Mouse (Mus musculus) CH12.LX (cell line): ENCODE results near the gene Arhgap4. TPM values are rescaled to one million over a fixed set of nuclear protein-coding genes. Genes with fewer than 3 reads are reported as not detected.
A peak's percentile ranks its signal among the peaks of the same experiment; 100 is the strongest.

ENCODE experiments used
- DNase-seq: peaks from one replicate; pipeline ENCODE4 v3.0.0-alpha.2; 2013; ENCODE audit errors: extremely low read depth
- H3K27ac ChIP-seq: 2 replicates; pipeline ENCODE4 v1.5.1; 2012; ENCODE audit warnings: low read depth, mild to moderate bottlenecking, control low read depth, moderate library complexity; ENCODE audit not compliant: insufficient read depth
- H3K27me3 ChIP-seq: replicated peaks from 2 replicates; pipeline ENCODE3; 2012; ENCODE audit warnings: inconsistent platforms
- H3K36me3 ChIP-seq, 2 experiments: replicated peaks in 1 of 2; 2 replicates each; pipeline versions ENCODE3 to v1.6.1; 2012; ENCODE audit warnings: inconsistent platforms in 1 of 2, low read length in 1 of 2, mild to moderate bottlenecking in 1 of 2, mixed read lengths in 1 of 2, moderate library complexity in 1 of 2; ENCODE audit not compliant: control insufficient read depth in 1 of 2, insufficient read depth in 1 of 2
- H3K4me1 ChIP-seq, 2 experiments: 2 replicates each; pipeline ENCODE4 v1.6.1; 2012; ENCODE audit warnings: inconsistent platforms in 1 of 2, moderate library complexity in 1 of 2; ENCODE audit not compliant: insufficient read depth in 2 of 2, control insufficient read depth in 1 of 2
- H3K4me2 ChIP-seq: 2 replicates; pipeline ENCODE4 v1.6.1; 2012; ENCODE audit warnings: low read depth, mild to moderate bottlenecking, control low read depth; ENCODE audit not compliant: poor library complexity, insufficient read depth, severe bottlenecking
- H3K4me3 ChIP-seq, 3 experiments: fragments of 150-350 bp in 1 of 3; sonication (generic) in 1 of 3; replicated peaks in 1 of 3; 2 replicates each; pipeline versions ENCODE3 to v1.5.1; 2011 to 2012; ENCODE audit warnings: low read depth in 2 of 3, low read length in 2 of 3, mild to moderate bottlenecking in 2 of 3, moderate library complexity in 2 of 3, control low read depth in 1 of 3, improper control_type of control experiment in 1 of 3, inconsistent platforms in 1 of 3, mixed read lengths in 1 of 3; ENCODE audit not compliant: poor library complexity in 1 of 3
- H3K79me2 ChIP-seq: replicated peaks from 2 replicates; pipeline ENCODE4 v1.6.1; 2012; ENCODE audit warnings: mild to moderate bottlenecking, moderate library complexity; ENCODE audit not compliant: control insufficient read depth, poor library complexity, insufficient read depth, severe bottlenecking; ENCODE audit errors: extremely low read depth
- H3K9ac ChIP-seq: 2 replicates; pipeline ENCODE4 v1.6.1; 2012; ENCODE audit warnings: low read depth, mild to moderate bottlenecking, control low read depth, moderate library complexity; ENCODE audit not compliant: insufficient read depth
- H3K9me3 ChIP-seq: replicated peaks from 2 replicates; pipeline ENCODE3; 2012; ENCODE audit warnings: low read length, inconsistent platforms, mixed read lengths
- CTCF ChIP-seq, 2 experiments: IDR thresholded peaks in 1 of 2; conservative IDR thresholded peaks in 1 of 2; 2 replicates each; pipeline ENCODE4 v1.5.1; 2011 to 2012; ENCODE audit warnings: low read depth in 2 of 2, low read length in 2 of 2, improper control_type of control experiment in 1 of 2, inconsistent platforms in 1 of 2, mild to moderate bottlenecking in 1 of 2, moderate library complexity in 1 of 2
- MAX ChIP-seq: IDR thresholded peaks from 2 replicates; pipeline ENCODE4 v1.6.1; 2011; ENCODE audit warnings: low read length, improper control_type of control experiment
- POLR2AphosphoS2 ChIP-seq: IDR thresholded peaks from 2 replicates; pipeline ENCODE4 v1.6.1; 2011; ENCODE audit warnings: low read depth, low read length, improper control_type of control experiment
- RAD21 ChIP-seq: IDR thresholded peaks from 2 replicates; pipeline ENCODE4 v1.6.1; 2011; ENCODE audit warnings: low read depth, mild to moderate bottlenecking, low read length, improper control_type of control experiment, moderate library complexity
- SMC3 ChIP-seq: IDR thresholded peaks from 2 replicates; pipeline ENCODE4 v1.6.1; 2011; ENCODE audit warnings: low read depth, low read length, improper control_type of control experiment
- ZMIZ1 ChIP-seq: IDR thresholded peaks from 2 replicates; pipeline ENCODE4 v1.6.1; 2012; ENCODE audit warnings: low read depth, mild to moderate bottlenecking, inconsistent platforms, low read length, improper control_type of control experiment
- ZNF384 ChIP-seq: IDR thresholded peaks from 2 replicates; pipeline ENCODE4 v1.6.1; 2012; ENCODE audit warnings: low read depth, low read length, improper control_type of control experiment, inconsistent platforms
- dilution Hi-C: fragments of 300-500 bp; cut with MboI; formaldehyde crosslinking; loops from 2 replicates; pipeline ENCODE4 v1.14.3; 2020; ENCODE audit warnings: low sequenced_read_pairs; ENCODE audit not compliant: extremely low pct_unique_long_range_greater_than_20kb, extremely low pct_ligation_motif_present
- in situ Hi-C: fragments of 300-500 bp; cut with MboI; formaldehyde crosslinking; loops from 3 replicates; pipeline ENCODE4 v1.14.3; 2019; ENCODE audit warnings: low sequenced_read_pairs, low pct_ligation_motif_present, low pct_unique_long_range_greater_than_20kb, mixed read lengths
- polyA plus RNA-seq: library from polyadenylated mRNA; unstranded; fragments of >175 nt; gene quantifications from 2 replicates; pipeline ENCODE4 v1.2.1, GENCODE M21; 2012; ENCODE audit warnings: low read depth; ENCODE audit not compliant: insufficient read length
- total RNA-seq, 2 experiments: library from RNA; depleted of rRNA; stranded (reverse); fragments of 300-350 nt in 1 of 2; fragments of >200 nt in 1 of 2; gene quantifications; 2 replicates each; pipeline ENCODE4 v1.2.3; 2012 to 2014

Gene Arhgap4
- total and polyA plus RNA-seq, 3 experiments: 10.9 to 24.1 (median 14.3) TPM

DNA sequence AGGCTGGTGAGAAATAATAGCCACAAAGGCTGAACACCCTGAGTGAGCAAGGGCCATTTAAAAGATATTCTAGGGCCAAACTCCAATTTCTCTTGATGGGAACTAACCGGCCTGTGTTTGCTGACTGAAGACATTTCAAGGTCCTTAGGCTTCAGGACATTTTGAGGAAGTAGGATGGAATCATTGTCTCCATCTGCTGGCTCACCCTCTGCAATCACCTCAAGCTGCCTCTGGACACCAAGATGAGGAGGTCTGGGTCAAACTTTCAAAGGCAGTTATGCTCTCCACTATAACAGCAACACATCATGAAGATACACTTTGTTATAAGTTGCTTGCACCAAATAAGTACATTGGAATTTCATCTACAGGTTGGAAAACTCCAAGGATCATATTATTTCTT lies 11.6 kb downstream of the Arhgap4 start:
- Histone ChIP-seq H3K4me3 (peak overlapping the region in 2 of 3 experiments; percentile 60 to 79), H3K9me3 (no peaks in the 10 kb centered on the region), H3K27me3 (no peaks in the 10 kb centered on the region), H3K27ac (no peak overlapping the region), H3K4me2 (peak overlapping the region; percentile 76), H3K9ac (peak overlapping the region; percentile 39; the same call in 1 of the 2 replicates), H3K79me2 (no peaks in the 10 kb centered on the region; the same call in 1 of the 2 replicates), H3K36me3 (peaks cover 18 to 26% of the 10 kb centered on the region in 2 experiments), H3K4me1 (peaks cover 8 to 39% of the 10 kb centered on the region in 2 experiments)
- no peak for DNase-seq
- in situ Hi-C loops: no loop called here
- TF ChIP-seq MAX: no peak
- peak in 1 of 2 experiments; percentile 24; a peak in 1 of 4 replicates for TF ChIP-seq CTCF (conservative IDR thresholded peaks at IDR 0.05 in 1 of 2, IDR thresholded peaks at IDR 0.05 in 1 of 2; ENCODE audit: low read depth in 2 of 2, low read length in 2 of 2)
- TF ChIP-seq, all 38 proteins: peak for 1
- dilution Hi-C loops: no loop called here

DNA sequence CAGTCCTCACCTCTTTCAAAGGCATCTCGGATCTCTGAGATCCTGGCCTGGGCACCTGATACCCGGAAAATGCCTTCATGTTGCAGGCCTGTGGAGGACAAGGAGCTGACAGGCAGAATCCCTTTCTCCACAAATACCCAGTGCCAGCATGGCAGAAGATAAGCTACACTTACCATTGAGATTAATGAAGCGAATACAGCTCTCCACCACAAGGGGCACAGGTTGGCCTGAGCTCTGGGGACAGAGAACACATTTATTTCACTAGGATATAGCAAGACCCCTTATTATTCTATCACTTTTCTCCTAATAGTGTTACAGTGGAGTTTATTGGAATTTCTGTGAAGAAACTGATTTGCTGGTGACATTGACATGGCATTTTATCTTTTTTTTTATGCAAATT lies 23.7 kb downstream of the Arhgap4 start:
- dilution Hi-C loops: no loop called here
- TF ChIP-seq ZMIZ1 (no peak), RAD21 (peak; percentile 4; the same call in 1 of the 2 replicates), CTCF (conservative IDR thresholded peaks at IDR 0.05 in 1 of 2, IDR thresholded peaks at IDR 0.05 in 1 of 2; ENCODE audit: low read depth in 2 of 2, low read length in 2 of 2) (peak in 1 of 2 experiments; percentile 35; a peak in 2 of 4 replicates)
- TF ChIP-seq, all 38 proteins: peak for 2
- no peaks in the 10 kb centered on the region for H3K27me3 ChIP-seq
- no peak overlapping the region for H3K9ac ChIP-seq
- peaks cover 20 to 67% of the 10 kb centered on the region in 2 experiments for H3K36me3 ChIP-seq
- DNase-seq: no peak
- no peak overlapping the region for H3K4me3 ChIP-seq
- H3K4me1 ChIP-seq: no peaks in the 10 kb centered on the region
- no peak overlapping the region for H3K4me2 ChIP-seq
- no peak overlapping the region for H3K27ac ChIP-seq
- in situ Hi-C loops: no loop called here
- no peaks in the 10 kb centered on the region for H3K9me3 ChIP-seq
- no peaks in the 10 kb centered on the region for H3K79me2 ChIP-seq

DNA sequence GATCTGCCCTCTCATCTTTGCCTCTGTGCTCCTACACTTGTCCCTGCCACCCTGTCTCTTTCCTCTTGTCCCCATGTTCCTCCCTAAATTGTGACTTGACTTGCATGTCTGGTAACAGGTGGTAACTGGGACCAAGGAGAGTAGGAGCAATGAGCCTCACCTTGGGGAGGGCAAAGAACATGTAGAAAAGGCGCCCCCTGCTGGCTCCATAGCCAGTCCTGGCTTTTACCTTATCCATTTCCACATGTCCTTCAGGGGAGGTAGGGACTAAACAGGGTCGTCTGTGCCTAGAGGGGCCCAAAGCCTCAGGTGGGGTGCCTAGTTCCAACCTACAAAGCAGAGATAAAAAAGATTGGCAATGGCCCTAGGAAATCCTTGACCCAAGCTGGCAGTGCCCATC lies 26.0 kb downstream of the Arhgap4 start, which contains the start of gene L1cam:
Gene L1cam (minus strand): TSS at position 387 of the 400 bp plus-strand sequence.
- in situ Hi-C loops: no loop called here
- Histone ChIP-seq H3K9me3 (no peaks in the 10 kb centered on the region), H3K27ac (no peak within 1 kb of the TSS), H3K36me3 (peaks cover 24 to 75% of the 10 kb centered on the region in 2 experiments), H3K4me3 (no peak within 1 kb of the TSS), H3K27me3 (no peaks in the 10 kb centered on the region), H3K9ac (no peak within 1 kb of the TSS), H3K79me2 (no peaks in the 10 kb centered on the region), H3K4me2 (no peak within 1 kb of the TSS), H3K4me1 (no peaks in the 10 kb centered on the region; a peak in 1 of 4 replicates)
- dilution Hi-C loops: no loop called here
- DNase-seq: no peak
- TF ChIP-seq CTCF (conservative IDR thresholded peaks at IDR 0.05 in 1 of 2, IDR thresholded peaks at IDR 0.05 in 1 of 2; ENCODE audit: low read depth in 2 of 2, low read length in 2 of 2): peak; percentile 18 to 62; a peak in 2 of 4 replicates
- TF ChIP-seq RAD21: peak; percentile 53
- TF ChIP-seq SMC3: peak; percentile 68
- no peak for TF ChIP-seq POLR2AphosphoS2
- no peak for TF ChIP-seq ZNF384
